Mouse (Mus musculus) neutrophil, adult 5-6 weeks (primary cell): ENCODE data around the gene Neurog3. TPM values are rescaled to one million over a fixed set of nuclear protein-coding genes. Genes with fewer than 3 reads are reported as not detected.

Experiments
- ATAC-seq: fragments of 151-379, 151-347 bp; 2 replicates; pipeline ENCODE4 v1.8.0; 2017; ENCODE audit warnings: mild to moderate bottlenecking, moderate TSS enrichment; ENCODE audit not compliant: insufficient number of reproducible peaks, poor library complexity, low FRiP score, severe bottlenecking; ENCODE audit errors: extremely low read depth
- total RNA-seq: library from RNA; stranded (forward); fragments of 200-1000 nt; gene quantifications from 2 replicates; pipeline ENCODE4 v1.2.3, GENCODE M21; 2017

Neurog3 gene
- total RNA-seq = not detected in 2 replicates

GRCm38 (mm10) chr10:62132691-62133281 is at the start of gene Neurog3:
TSS of gene Neurog3 (plus strand) at chr10:62133090.
- ATAC-seq = no peak

DNA sequence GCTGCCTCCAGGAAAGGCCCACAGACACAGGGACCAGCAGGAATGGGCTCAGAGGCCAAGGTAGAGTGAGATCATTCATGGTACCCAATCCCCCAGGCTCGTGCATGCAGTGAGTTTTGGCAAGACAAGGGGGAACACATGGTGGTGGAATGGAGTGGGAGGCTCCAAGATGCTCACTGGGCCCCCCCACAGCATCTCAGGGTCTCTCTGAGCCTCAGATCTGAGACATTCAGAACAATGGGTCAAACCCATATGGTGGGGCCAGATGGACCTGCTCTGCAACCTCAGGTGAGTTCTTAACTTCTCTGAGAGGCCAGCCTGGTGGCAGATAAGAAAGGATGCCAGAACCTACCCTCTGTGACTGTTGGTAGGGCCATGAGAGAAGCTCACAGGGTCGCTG is 46.8 kb upstream of the Neurog3 start:
- no peak for ATAC-seq

DNA sequence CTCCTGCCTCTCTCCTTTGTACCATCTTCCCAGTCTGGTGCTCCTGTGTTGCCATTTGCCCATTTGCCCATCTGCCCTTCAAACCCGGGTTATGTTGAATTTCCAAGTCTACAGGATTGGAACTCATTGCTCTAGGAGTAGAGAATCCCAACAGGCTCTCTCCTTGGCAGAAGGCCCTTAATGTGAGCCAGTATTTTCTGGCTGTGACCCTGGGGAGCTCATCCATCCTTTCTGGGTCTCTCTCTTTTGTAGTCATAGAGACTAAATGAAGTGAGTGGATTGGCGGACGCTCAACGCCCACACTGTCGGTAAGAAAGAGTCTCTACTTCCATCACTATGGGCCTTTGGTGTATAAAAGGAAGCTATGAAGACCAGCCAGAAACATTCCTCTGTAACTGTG is 46.1 kb upstream of the Neurog3 start:
- no peak for ATAC-seq

GRCm38 (mm10) chr10:62088411-62088810 is 44.5 kb upstream of the Neurog3 start:
- no peak for ATAC-seq

- ATAC-seq = no peak
These were observed 43.8 kb upstream of the Neurog3 start for GRCm38 (mm10) chr10:62089071-62089470.

- no peak for ATAC-seq
These were observed 43.4 kb upstream of the Neurog3 start for GRCm38 (mm10) chr10:62089486-62089885.

DNA sequence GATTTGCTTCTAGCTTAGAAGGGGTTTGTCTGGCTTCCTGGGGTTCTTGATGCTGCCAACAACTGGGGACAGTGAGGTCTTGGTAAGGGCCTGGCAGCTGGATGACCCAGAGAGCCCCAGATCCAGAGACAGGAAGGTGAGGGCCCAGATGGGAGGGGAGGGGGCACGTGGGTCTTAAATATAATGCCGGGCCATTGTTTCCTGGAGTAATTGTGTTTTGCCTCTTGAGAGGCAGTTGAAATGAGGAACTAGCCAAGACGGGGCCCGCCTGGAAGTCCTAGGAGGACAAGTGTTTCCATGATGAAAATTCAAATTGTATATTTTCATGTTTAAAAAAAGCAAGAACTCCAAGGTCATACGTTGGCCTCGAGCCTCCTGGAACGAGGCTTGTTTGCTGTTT is 39.0 kb upstream of the Neurog3 start:
- no peak for ATAC-seq

DNA sequence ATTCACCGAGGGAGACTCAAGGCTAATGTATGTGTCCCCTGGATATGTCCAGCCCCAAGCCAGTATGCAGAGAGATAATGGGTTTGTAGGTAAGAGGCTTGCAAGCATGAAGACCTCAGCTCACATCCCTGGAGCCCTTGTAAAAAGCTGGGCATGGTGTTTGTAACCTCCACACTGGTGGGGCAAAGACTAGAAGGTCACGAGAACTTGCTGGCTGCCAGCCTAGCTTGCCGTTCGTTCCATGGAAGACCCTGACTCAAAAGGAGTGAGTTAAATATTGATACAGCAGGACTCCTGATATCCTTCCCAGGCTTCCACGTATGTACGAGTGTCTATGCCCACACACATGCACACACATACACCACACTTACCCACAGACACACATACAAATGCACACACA is 38.5 kb upstream of the Neurog3 start:
- ATAC-seq = no peak

DNA sequence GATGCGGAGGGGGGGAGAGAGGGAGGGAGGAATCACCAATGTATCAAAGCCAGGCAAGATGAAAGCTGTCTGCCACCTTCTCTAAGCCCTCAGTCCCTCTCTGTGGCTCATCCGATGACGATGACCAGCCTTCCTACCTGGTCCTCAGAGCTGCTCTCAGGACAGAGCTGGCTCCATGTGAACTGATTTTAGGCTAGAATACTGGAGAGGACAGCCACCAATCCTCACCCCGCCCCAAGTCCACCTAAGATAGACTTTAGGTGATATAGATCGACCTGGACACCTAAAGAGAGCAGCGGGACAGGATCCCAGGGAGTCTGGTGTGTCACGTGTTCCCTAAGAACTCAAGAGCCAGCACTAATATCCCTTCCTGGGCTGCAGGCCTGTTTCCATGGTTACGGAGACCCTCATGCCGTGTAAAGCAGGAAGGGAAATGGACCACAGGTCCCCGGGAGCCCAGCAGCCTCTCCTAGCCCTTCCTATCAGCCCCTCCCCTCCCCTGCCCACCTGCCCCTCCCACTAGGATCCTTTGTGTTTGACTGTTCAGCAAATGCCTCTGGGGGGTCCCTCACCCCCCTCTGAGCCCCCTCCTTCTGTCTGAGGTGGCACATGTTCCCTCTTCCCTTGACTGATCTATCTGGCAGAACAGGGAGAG is 33.0 kb upstream of the Neurog3 start:
- no peak for ATAC-seq

GRCm38 (mm10) chr10:62101504-62102439 is 31.1 kb upstream of the Neurog3 start:
- no peak for ATAC-seq

GRCm38 (mm10) chr10:62104835-62105576 is 27.9 kb upstream of the Neurog3 start:
- ATAC-seq = no peak

- ATAC-seq = no peak
These were observed 25.8 kb upstream of the Neurog3 start for GRCm38 (mm10) chr10:62107048-62107447.

DNA sequence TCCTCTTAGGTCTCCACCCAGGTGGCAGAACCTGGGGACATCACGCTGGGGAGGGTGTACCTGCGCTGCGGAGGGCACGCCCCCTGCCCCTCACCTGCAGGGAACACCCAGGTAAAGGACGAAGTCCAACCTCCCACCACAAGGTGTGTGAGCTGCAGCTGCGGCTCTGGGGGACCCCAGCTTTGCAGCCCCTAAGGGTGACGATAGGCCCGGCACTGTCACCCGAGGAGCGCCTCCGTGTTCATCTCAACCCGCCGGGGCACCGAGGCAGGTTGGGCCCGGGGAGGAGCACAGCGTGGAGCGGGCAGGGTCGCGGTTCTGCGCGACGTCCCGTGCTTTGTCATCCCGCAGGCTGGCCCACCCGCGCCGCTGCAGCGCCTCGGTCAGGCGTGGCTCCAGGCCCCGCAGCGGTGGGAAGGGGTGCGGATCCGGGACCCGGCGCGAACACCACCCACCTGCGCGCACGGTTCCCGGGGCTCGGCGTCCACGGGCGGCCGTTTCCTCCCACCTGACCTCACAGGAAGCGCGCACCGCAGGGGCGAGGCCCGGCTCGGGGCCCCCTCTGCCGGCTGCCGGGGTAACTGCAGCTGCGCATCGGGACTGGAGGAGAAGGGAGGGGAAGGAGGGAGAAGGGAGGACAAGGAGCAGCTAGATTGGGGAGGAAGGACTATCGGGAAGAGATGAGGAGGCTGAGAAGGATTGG is 22.2 kb upstream of the Neurog3 start:
- ATAC-seq = 0 out of 2 replicates have a peak, but pooled peaks have one; percentile 13

DNA sequence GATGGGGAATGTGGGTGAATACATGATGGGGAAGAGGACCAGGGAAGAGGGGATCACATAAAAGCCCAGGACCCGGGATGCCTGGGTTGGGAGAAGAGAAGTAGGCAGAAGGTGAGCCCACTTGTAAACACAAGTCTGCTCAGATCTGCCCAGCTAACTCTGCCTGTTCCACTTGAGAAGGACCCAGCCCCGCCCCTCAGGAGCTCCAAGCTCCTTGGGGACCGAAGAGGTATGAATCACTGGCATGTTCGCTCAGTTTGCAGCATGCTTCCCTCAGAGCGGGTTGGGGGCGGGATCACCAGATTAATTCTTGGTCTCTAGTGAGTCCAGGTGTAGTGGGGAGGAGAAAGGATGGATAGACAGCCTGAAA is 21.7 kb upstream of the Neurog3 start:
- ATAC-seq = no peak

GRCm38 (mm10) chr10:62113865-62114647 is 18.8 kb upstream of the Neurog3 start:
- no peak for ATAC-seq

DNA sequence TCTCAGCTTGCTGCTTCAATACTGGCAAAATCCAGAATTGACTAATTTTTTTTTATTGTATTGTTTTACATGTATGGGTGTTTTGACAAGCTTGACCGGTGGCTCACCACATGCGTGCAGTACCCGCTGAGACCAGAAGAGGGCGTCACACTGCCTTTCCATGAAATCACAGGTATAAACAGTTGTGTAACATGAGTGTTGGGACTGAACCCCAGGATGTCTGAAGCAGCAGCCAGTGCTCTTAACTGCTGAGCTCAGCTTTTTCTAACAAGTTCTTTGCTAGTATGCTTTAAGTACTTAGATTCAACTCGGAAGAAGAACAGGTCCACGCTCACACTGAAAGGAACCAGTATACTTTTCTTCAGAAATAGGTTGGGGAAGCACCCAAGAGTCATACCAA is 5.8 kb upstream of the Neurog3 start:
- no peak for ATAC-seq

DNA sequence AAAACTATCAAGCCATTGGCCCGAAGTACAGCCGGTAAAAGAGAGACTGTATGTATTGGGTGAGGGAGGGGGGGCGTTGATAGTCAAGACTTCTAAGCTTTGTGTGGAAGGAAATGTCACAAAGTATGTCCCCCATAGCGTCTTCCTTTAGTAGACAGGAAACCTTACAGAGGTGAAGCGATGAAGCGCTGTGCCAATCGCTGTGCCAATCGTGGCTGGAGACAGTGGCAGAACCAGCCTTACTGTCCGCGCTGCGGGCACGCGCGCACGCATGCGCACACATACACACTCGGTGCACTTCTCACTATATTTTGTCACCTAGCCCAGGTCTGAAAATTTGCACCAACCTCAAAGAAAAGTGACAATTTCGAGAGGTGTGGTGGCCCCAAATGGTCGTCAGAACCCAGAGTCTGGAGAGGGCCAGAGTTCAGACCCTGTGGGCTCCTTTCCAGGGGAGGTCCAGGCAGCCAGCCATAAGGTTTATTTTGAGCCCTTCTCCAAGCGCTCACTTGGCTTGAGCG is 5.1 kb upstream of the Neurog3 start:
- ATAC-seq = no peak
